Mouse (Mus musculus): Measurements from ENCODE around the gene Armc6. TPM values are rescaled to one million over a fixed set of nuclear protein-coding genes. Genes with fewer than 3 reads are reported as not detected.

Gene Armc6
- polyA plus RNA-seq, 1 experiment, result 15.1 TPM

DNA sequence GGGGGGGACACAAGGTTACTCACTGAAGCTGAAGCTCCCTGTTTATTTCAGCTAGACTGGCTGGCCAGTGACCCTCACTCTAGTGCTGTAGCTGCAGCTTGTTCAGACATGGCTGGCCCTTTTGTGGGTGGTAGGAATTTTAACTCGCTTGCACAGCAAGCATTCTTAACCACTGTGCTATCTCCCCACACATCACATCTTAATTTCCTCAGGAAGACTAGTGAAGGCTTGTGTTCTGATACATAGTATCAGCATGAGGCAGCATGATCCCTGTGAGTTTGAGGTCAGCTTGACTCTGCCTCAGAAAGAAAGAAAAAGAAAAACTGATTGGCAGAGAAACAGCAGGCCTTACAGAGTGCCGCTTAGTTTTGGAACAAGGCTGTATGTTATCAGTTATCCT lies 3.6 kb upstream of the Armc6 start:
- peaks cover 7% of the 10 kb centered on the region for H3K4me1 ChIP-seq (ENCODE audit: control insufficient read depth, insufficient read depth, low read length)
- WGBS, result 65% methylated on average over 2 of the region's 2 CpGs
- DNase-seq, result no peak
- TF ChIP-seq CTCF (IDR thresholded peaks at IDR 0.05; ENCODE audit: insufficient read depth, low read length) (no peak), POLR2A (IDR thresholded peaks at IDR 0.05; ENCODE audit: borderline replicate concordance, extremely low read depth, low read depth, low read length) (no peak)
- H3K4me3 ChIP-seq (replicated peaks; ENCODE audit: extremely low read depth, low read depth, low read length), result no peak overlapping the region

DNA sequence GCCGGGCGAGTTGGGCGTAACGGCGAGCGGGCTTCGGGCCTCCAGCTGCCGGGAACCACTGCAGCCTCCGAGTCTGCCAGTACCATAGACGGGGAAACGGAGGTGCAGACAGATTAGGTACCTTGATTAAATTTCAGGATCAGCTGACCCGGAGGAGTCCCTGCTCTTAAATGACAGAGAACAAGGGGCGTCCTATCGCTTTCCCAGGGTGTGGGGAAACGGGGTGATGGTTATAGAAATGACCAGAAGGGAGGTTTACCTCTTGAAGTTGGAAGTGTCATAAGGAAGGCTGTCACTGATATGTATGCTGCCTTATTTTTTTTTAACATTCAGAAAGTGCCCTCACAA lies 489 bp upstream of the Armc6 start:
- DNase-seq, result no peak
- H3K4me1 ChIP-seq (ENCODE audit: control insufficient read depth, insufficient read depth, low read length), result peaks cover 7% of the 10 kb centered on the region
- under 1% methylated on average over 15 of the region's 15 CpGs for WGBS
- TF ChIP-seq POLR2A (IDR thresholded peaks at IDR 0.05; ENCODE audit: borderline replicate concordance, extremely low read depth, low read depth, low read length), result no peak
- TF ChIP-seq CTCF (IDR thresholded peaks at IDR 0.05; ENCODE audit: insufficient read depth, low read length), result no peak
- peak overlapping the region; percentile 71 for H3K4me3 ChIP-seq (replicated peaks; ENCODE audit: extremely low read depth, low read depth, low read length)

DNA sequence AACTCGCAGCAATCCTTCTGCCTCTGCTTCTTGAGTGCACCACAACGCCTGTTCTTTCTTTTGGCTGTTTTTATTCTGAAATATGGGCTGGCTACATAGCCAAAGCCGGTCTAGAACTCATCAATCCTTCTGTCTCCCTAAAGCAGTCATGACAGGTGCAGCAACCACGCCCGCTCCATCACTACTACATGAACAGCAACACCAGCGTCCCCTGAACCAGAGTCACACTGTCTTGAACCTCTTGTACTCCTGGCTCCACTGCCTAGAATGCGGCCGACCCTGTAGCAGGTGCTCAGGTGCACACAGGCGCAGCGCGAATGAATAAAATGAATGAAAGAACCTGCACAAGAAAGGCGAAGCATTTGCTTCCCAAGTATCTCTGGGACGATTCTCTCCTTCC lies 660 bp downstream of the Armc6 start:
- WGBS, result 6% methylated on average over 13 of the region's 13 CpGs
- H3K4me1 ChIP-seq (ENCODE audit: control insufficient read depth, insufficient read depth, low read length), result peaks cover 7% of the 10 kb centered on the region
- DNase-seq, result no peak
- TF ChIP-seq CTCF (IDR thresholded peaks at IDR 0.05; ENCODE audit: insufficient read depth, low read length), result no peak
- TF ChIP-seq POLR2A (IDR thresholded peaks at IDR 0.05; ENCODE audit: borderline replicate concordance, extremely low read depth, low read depth, low read length), result no peak
- peak overlapping the region; percentile 86 for H3K4me3 ChIP-seq (replicated peaks; ENCODE audit: extremely low read depth, low read depth, low read length)

DNA sequence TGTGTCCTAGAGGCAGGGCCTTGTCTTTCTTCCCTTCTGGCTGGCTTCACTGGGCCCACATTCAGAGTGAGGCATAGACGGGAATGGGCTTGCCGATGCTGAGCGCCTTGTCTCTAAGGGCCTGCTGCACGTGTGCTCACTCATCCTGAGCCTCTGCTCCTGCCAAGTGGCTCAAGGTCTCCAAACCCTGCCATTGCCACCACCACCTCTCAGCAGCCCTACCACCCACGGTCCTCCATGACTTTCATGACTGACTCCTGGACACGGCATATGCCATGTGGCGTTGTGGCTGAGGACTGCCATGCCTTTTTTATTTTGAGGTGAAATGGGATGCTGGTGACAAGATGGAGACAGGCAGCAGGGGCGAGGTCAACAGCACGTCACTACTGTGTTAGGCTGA lies 3.4 kb downstream of the Armc6 start:
- TF ChIP-seq POLR2A (IDR thresholded peaks at IDR 0.05; ENCODE audit: borderline replicate concordance, extremely low read depth, low read depth, low read length) (no peak), CTCF (IDR thresholded peaks at IDR 0.05; ENCODE audit: insufficient read depth, low read length) (no peak)
- 93% methylated on average over 9 of the region's 9 CpGs for WGBS

DNA sequence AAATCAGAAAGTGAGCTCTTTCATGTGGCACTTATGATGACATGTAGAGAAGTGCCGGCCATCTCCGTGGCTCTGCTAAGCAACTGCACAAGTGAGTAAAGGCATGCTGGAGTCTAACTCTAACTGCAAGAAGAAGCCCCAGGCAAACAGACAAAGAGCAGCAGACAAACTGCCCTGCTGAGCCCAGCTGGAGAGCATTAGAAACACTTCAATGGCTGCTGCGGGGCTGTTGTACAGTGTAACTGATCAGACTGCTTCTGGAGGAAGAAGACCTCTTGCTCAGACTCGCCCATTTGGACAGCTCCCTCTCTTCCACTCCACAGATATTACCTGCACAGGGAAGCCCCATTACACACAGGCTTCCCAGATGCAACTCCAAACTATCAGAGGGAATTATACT lies 6.3 kb downstream of the Armc6 start:
- DNase-seq, result no peak
- no peak for TF ChIP-seq POLR2A (IDR thresholded peaks at IDR 0.05; ENCODE audit: borderline replicate concordance, extremely low read depth, low read depth, low read length)
- no peak for TF ChIP-seq CTCF (IDR thresholded peaks at IDR 0.05; ENCODE audit: insufficient read depth, low read length)
- 74% methylated on average over 4 of the region's 4 CpGs for WGBS
- Histone ChIP-seq H3K4me3 (replicated peaks; ENCODE audit: extremely low read depth, low read depth, low read length) (no peak overlapping the region), H3K4me1 (ENCODE audit: control insufficient read depth, insufficient read depth, low read length) (no peaks in the 10 kb centered on the region)

More for the DNA sequence above, 3.4 kb downstream of the Armc6 start:
- H3K4me3 ChIP-seq (replicated peaks; ENCODE audit: extremely low read depth, low read depth, low read length), result no peak overlapping the region
- H3K4me1 ChIP-seq (ENCODE audit: control insufficient read depth, insufficient read depth, low read length), result peaks cover 7% of the 10 kb centered on the region
- DNase-seq, result no peak

DNA sequence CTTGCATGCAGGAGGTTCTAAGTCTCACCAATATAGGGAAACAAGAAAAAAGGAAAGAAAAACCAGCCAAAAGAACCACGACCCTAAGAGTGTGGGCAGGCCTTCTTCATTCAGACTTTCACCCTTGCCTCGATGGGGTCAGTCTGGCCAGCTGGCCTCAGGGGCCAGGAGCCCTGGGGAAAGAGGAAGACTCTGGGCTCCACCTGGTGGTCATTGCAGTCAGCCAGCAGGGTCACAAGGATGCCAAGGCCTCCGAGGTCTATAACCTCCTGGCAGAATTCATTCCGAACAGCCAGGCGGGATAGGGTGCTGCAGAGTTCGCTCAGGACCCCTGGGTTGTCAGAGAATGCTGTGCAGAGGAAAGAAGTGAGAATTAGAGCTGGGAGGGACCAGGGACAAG lies 10.9 kb downstream of the Armc6 start:
- 45% methylated on average over 6 of the region's 6 CpGs for WGBS
- Histone ChIP-seq H3K4me3 (replicated peaks; ENCODE audit: extremely low read depth, low read depth, low read length) (no peak overlapping the region), H3K4me1 (ENCODE audit: control insufficient read depth, insufficient read depth, low read length) (no peaks in the 10 kb centered on the region)
- TF ChIP-seq POLR2A (IDR thresholded peaks at IDR 0.05; ENCODE audit: borderline replicate concordance, extremely low read depth, low read depth, low read length) (no peak), CTCF (IDR thresholded peaks at IDR 0.05; ENCODE audit: insufficient read depth, low read length) (peak; percentile 68)
- peak; percentile 40 for DNase-seq

DNA sequence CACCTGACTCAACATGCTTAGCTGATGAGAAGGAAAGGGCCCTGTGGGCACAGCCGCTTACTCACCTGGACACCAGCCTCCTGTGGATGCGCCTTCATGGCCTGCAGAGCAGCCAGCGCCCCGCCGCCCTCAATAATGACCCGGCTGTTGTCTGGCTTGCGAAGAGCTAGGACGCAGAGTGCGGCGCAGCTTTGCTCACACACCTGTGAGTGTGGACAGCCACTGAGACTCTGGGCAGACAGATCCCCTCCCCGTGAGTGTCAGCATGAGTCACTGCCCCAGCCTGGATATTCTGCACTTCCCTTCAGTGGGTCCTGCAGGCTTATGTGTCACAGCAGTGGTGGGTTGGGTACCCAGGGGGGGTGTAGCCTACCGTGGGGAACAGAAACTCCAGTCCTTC lies 12.2 kb downstream of the Armc6 start:
- TF ChIP-seq CTCF (IDR thresholded peaks at IDR 0.05; ENCODE audit: insufficient read depth, low read length) (no peak), POLR2A (IDR thresholded peaks at IDR 0.05; ENCODE audit: borderline replicate concordance, extremely low read depth, low read depth, low read length) (no peak)
- no peaks in the 10 kb centered on the region for H3K4me1 ChIP-seq (ENCODE audit: control insufficient read depth, insufficient read depth, low read length)
- no peak for DNase-seq
- WGBS, result 90% methylated on average over 12 of the region's 12 CpGs
- H3K4me3 ChIP-seq (replicated peaks; ENCODE audit: extremely low read depth, low read depth, low read length), result no peak overlapping the region

DNA sequence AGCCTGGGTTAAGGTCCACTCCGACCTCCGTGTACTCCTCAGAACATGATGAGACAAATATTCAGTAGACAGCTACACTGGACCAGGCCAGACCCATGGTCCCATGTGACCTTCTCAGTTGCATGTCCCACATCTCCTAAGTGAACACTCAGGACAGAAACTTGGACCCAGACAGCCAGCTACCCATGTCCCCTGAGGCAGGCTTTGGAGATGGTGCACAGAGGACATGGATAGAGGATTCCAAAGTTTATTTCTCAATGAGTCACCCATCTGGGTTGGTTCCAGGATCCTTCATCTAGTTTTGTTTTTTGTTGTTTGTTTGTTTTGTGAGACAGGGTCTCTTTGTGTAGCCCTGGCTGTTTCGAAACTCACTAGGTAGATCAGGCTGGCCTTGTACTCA lies 13.4 kb downstream of the Armc6 start:
- WGBS, result 80% methylated on average over 3 of the region's 3 CpGs
- H3K4me3 ChIP-seq (replicated peaks; ENCODE audit: extremely low read depth, low read depth, low read length), result no peak overlapping the region
- no peaks in the 10 kb centered on the region for H3K4me1 ChIP-seq (ENCODE audit: control insufficient read depth, insufficient read depth, low read length)
- TF ChIP-seq POLR2A (IDR thresholded peaks at IDR 0.05; ENCODE audit: borderline replicate concordance, extremely low read depth, low read depth, low read length) (no peak), CTCF (IDR thresholded peaks at IDR 0.05; ENCODE audit: insufficient read depth, low read length) (no peak)
- DNase-seq, result no peak

DNA sequence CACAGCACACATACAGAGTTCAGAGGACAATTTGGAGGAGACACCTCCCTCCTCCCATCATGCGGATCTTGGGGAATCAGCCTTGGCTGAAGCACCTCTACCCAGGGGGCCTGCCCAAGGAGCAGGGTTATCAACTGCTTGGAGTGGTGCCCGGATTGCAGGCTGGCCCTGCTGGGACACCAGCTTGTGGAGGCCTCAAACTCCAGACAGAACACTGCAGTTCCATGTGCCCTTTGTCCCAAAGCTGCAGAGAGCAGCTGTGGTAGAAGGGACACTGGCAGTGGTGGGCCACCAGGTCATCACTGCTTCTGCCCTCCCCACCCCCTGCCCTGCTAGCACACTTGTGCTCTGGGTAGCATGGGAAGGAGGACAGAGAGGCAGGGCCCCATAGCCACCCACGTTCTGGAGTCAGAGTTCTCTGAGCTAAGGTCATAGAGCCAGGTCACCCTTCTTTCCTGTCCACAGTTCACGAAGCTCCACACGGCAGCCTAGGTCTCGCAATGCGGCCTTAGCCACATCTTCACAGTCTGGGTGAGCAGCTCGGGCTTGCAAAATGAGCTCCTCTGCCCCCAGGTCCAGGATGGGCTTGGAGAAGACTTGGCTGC lies 13.9 kb downstream of the Armc6 start:
- no peak for DNase-seq
- 56% methylated on average over 8 of the region's 8 CpGs for WGBS
- Histone ChIP-seq H3K4me1 (ENCODE audit: control insufficient read depth, insufficient read depth, low read length) (no peaks in the 10 kb centered on the region), H3K4me3 (replicated peaks; ENCODE audit: extremely low read depth, low read depth, low read length) (no peak overlapping the region)
- TF ChIP-seq CTCF (IDR thresholded peaks at IDR 0.05; ENCODE audit: insufficient read depth, low read length), result no peak
- no peak for TF ChIP-seq POLR2A (IDR thresholded peaks at IDR 0.05; ENCODE audit: borderline replicate concordance, extremely low read depth, low read depth, low read length)

DNA sequence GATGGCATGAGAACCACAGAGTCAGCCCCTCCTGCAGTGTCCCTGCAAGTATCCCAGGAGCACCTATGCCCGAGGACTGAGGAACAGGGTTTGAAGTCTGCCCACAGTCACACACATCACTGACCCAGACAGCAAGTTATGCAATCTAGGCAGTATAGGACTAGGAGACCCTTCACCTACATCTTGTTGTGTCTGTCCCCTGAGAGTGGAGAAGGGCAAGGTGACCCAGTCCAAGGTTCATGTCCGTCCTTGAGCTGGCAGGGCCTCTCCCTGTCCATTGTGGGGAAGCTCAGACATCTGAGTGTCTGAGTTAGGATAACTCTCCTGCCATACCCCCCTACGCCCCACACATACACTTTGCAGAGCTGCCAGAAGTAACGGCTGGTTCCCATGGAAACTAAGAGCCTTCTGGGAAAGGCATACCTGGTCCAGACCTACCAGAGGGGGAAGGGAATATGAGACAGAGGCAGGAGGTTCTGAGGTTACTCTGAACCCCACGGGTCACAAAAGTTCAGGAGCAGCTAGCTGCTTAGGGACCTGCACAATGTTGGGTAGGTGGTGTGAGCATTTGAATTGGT lies 15.1 kb downstream of the Armc6 start:
- Histone ChIP-seq H3K4me3 (replicated peaks; ENCODE audit: extremely low read depth, low read depth, low read length) (no peak overlapping the region), H3K4me1 (ENCODE audit: control insufficient read depth, insufficient read depth, low read length) (no peaks in the 10 kb centered on the region)
- DNase-seq, result no peak
- WGBS, result 63% methylated on average over 5 of the region's 5 CpGs
- TF ChIP-seq POLR2A (IDR thresholded peaks at IDR 0.05; ENCODE audit: borderline replicate concordance, extremely low read depth, low read depth, low read length) (no peak), CTCF (IDR thresholded peaks at IDR 0.05; ENCODE audit: insufficient read depth, low read length) (no peak)
